Mouse (Mus musculus): ENCODE data around the gene Dag1. TPM values are rescaled to one million over a fixed set of nuclear protein-coding genes. Genes with fewer than 3 reads are reported as not detected.
"Not testable (repeated sequence)": the region's sequence is repeated elsewhere in the genome, so short reads cannot be mapped to it uniquely, and the experiment has no call there.

Dag1 gene
- total RNA-seq, 2 experiments from 2014 or later: 170 to 174 TPM

DNA sequence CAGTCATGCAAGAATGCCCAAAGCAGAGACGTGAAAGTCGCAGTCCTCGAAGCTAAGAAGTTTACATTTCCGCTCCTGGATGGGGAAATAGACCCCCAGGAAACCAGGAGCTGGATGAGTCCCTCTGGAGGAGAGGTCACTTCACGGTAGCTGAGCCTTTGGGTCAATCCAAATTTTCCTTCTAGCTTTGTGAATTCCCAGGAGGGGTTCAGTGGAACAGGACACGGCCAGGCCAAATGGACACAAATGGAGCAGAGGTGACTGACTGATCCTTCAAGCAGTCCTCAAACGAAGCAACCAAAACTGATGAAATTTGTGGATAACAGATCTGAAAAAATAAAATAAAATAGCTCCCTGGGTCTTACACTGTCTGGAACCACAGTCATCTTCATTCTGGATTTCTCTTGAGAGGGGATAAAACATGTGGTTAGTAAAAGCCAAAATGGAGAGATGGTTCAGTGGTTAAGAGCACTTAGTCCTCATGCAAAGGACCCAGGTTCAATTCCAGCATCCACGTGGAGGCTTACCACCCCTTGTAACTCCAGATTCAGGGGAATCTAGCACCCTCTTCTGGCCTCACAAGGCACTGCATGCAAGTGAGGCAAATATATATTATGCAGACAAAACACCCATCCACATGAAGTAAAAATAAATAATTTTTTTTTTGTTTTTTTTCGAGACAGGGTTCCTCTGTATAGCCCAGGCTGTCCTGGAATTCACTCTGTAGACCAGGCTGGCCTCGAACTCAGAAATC, 15.1 kb upstream of the Dag1 start:
- DNase-seq: peak; percentile 21 to 32
- intact Hi-C loops (cut with DNase I): loop anchor here (5.0 kb wide), 1 partner anchor 42 kb away; no protein-coding TSS in a partner anchor

DNA sequence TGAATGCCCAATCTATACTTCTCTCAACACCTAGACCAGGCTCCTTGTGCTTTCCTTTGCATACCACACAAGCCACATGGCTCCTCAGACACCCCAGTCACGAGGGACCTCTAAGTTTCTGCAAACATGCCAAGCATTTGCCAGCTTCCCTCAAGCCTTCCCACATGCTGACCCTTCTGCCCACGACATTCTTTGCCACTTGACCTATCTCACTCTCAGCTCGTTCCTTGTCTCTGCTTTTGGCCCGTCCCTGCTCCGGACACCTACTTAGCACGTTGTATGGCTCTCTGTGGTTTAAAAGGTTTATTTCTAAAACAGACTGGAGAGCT, 11.5 kb upstream of the Dag1 start:
- DNase-seq: no peak
- intact Hi-C loops (cut with DNase I): loop anchor here (5.0 kb wide), 1 partner anchor 38 kb away; no protein-coding TSS in a partner anchor

DNA sequence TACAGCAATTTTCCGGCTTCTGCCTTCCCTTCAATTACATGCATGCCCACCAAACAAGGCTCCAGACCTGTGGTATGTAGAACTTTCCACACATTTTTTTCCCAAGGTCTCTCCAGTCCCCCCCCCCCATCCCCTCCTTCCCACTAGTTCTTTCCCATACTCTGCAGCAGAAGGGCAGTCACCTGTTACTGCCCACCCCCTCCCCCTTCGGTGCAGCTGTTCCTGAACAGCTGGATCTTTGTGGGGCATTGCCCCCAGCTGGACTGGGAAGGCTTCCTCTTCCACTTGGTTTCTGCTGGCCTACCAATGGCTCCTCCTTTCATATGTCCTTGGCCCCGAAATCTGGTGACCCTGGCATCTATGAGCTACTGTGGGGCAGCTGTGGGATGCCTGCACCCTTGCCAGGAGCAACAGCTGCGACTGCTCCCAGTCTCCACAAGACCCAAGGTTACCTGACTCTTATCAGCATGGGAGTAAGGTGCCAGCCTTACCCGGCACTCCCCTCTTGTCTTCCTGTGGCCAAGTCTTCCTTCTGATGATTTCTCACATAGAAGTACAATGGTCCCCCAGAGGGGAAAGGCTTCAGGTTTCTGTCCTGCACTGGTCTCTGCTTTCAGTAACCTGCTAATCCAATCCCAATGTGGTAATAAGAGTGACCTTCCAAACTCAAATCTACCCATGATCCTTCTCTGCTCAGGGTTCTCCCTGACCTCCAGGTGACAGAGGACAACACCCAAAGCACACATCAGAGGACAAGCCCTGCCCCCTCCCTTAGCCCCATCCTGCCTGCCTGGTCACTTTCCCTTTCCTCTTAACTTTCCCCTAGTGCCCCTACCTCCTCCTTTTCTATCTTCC, 10.9 kb upstream of the Dag1 start:
- DNase-seq: no peak
- intact Hi-C loops (cut with DNase I): loop anchor here (5.0 kb wide), 1 partner anchor 37 kb away; no protein-coding TSS in a partner anchor

DNA sequence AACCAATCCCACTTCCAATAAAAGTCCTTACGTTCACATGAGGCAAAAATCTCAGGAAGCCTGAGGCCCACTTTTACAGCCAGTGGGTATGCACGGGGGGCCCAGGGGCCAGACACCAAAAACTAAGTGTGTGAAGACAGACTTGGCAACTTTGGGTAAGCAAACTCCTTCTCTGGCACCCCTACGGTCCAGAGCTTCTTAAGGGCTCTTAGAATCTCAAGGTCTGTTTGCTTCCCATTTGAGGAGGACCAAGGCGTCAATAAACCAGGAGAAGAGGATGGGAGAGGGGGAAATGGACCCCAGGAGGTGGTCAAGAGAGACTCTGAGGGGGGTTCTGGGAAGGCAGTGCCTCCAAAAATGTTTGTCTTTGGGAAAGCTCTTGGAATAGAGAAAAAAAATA, 9.7 kb upstream of the Dag1 start:
- no peak for DNase-seq

DNA sequence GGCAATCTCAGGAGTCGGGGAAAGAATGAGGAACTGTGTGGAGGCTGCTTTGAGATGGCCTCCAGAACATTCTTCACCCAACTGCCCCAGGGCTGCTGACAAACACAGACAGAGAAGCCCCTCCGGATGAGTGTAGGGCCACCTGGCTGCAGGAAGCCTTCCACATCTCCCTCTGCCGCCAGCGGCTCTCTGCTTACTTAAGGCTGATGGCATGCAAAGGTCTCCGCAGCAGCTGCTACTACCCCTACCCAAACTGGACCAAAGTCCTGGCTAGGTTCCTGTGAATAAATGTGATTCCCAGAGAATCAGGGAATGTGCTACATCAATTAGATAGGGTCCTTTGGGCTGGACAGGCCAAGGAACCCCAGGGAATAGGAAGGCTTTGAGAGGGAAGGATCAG, 8.9 kb upstream of the Dag1 start:
- intact Hi-C loops (cut with DNase I): no loop called here
- no peak for DNase-seq

More for the DNA sequence above, 9.7 kb upstream of the Dag1 start:
- intact Hi-C loops (cut with DNase I): no loop called here

DNA sequence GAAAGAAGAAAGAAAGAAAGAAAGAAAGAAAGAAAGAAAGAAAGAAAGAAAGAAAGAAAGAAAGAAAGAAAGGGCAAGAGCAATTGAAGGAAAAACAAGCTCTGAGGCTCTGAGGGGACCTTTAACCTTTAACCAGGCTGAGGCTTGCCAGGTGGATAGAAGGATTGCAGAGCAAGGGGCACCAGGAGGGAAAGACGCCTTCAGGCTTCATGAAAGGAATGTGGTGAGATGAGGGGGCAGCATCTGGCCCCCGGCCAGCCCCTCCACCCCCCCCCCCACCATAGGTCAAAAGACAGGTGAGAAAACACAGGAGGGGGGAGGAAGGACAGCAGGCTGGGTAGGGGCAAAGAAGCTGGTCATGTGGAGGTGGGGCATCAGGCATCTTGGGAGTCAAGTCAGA, 8.2 kb upstream of the Dag1 start:
- DNase-seq: no peak
- intact Hi-C loops (cut with DNase I): no loop called here

DNA sequence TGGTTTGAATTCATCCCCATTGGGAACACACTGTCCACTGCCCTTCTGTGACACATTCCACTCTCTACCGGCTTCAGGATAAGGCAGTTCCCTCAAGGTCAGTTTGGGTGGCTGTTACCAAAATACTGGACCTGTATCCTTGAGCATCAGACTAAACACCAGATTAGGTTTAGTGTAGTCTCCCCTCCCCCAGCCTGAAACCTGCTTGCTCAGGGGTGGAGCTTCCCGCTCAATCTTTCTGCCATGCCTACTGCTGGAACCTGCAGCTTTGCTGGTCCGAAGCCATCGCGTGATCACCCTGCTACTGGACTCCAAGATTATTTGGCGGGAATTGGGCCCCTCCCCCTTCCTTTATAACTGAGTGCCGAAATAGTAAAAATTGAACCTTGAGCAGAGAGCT, 4.9 kb upstream of the Dag1 start:
- intact Hi-C loops (cut with DNase I): not testable (repeated sequence)

DNA sequence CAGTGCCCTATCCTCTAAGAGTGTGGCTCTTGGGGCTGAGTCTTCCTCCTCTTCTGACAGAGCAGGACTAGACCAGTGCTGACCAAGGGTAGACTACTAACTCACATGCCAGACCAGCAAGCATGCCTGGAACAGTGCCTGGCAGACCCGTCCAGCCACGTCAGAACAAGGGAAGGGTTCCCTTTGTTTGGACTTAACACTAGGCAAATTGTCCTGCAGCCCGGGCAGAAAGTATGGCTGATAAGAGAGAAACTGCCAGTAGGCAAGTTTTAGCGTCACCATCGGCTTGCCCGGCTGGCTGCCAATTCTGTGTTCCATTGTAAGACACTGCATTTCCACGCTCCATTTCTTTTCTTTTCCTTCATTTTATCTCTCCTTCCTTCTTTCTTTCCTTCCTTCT, 3.9 kb upstream of the Dag1 start:
- intact Hi-C loops (cut with DNase I): no loop called here
- no peak for DNase-seq

More for the DNA sequence above, 4.9 kb upstream of the Dag1 start:
- not testable (repeated sequence) for DNase-seq

DNA sequence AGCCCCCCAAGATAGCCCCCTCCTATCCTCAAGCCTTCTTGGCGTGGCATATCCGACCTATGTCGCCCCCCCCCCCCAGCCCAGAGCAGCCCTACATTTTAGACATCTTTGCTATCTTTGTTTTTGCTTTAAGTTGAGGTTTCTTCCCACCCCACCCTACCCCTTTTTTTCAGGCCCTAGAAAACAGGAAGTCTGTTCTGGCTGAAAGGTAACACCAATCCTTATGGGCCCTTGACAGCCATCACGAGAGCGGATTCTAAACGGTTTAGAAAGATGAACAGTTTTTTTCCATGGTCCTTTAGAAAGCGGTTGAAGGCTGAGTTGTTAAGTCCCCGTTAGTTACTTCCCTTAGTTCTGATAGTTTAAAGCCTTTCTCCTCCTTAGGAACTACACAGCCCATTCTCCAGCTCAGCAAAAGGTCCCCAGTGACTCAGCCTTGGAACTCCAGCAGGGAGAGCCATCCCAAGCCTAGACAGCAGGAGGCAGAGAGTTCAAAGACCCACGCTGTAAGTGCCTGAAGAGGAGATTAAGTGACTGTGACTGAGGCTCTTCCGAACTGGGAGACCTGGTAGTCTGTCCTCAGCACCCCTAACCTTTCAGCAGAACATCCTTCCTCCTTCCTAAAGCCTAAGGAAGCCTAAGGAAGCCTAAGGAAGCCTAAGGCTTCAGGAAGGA, 2.6 kb upstream of the Dag1 start:
- no peak for DNase-seq
- intact Hi-C loops (cut with DNase I): no loop called here

DNA sequence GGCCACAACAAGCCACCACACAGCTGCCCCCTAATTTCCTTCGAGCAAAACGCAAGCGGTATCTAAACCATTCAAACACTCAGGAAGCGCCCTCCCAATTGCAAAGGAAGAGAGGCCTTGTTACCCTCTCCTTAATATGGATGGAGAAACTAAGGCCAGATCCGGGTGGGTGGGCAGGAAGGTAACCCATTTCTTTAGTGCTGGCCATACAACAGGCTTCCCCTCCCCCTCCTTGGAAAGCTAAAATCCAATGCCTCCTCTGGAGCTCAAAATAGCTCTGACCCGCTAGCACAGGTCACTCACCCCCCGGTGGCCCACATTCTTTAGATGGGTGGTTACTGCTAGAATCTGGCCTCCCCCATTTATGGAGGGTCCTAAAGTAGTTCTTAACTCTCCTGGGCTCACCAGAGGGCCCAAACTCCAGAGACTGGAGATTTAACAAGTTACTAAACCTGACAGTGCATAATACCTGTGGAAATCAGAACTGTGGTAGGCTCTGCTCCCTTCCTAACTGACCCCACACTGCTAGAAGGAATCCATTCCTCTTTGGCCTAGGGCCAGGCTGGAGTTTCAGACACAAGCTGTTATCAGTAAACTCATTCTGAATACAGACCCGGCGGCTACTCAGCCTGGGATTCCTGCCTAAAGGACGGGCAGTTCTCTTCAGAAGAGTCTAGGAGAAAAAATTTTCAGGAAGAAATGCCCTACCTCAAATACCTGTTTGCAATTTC, 598 bp upstream of the Dag1 start:
- intact Hi-C loops (cut with DNase I): loop anchor here (5.0 kb wide), 1 partner anchor 47 kb away; no protein-coding TSS in a partner anchor
- peak in 1 of 2 experiments; percentile 23 for DNase-seq

DNA sequence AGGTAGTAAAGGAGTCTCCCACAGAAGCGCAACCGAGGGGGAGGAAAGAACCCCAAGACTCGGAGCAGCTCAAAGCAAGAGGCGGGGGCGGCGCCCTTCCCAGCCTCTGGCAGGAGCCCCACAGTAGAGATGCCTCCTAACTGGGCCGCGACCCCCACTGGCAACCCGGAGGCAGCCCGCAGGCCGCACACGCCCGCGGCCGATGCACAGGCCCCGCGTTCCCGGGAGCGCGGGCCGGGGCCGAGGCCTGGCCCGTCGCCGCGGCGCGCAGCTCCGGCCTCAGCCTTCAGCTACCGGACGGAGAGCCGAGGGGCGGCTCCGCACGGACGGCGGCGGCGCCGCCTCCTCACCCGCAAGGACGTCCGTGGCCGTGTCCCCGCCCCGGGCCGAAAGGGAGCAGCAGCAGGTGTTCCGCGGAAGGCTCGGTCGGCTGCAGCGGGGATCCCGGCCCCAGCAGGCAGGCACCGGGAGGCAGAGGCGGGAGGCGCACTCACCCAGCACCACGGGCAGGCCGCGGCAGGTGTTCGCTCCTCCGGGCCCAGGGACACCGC, 552 bp downstream of the Dag1 start:
- peak in 1 of 2 experiments; percentile 59 for DNase-seq
- intact Hi-C loops (cut with DNase I): loop anchor here (5.0 kb wide), 1 partner anchor 46 kb away; no protein-coding TSS in a partner anchor

DNA sequence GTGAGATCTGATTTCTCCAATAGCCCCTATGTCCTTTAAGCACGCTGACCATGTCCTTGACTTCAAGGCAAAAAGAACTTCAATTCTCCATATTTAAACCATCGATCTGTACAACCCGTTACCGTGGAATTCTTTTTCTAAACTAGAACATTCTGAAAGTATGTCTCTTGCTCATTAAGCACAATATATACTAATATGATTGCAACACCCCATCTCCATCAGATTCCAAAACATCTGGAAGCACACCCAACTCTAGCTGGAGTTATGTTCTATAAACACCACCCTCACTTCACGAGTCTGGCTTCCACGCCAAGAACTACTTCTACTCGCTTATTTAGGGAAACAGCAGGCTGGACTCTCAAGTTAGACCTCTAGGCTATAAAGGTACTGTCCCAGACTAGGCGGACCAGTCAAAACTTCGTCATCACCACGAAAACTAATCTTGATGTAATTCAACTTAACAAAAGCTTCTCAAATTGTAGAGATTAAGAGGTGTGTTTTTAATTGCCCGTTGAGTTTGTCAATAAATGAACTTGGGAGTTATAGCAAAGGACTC, 1.2 kb downstream of the Dag1 start:
- intact Hi-C loops (cut with DNase I): loop anchor here (5.0 kb wide), 1 partner anchor 45 kb away; no protein-coding TSS in a partner anchor

DNA sequence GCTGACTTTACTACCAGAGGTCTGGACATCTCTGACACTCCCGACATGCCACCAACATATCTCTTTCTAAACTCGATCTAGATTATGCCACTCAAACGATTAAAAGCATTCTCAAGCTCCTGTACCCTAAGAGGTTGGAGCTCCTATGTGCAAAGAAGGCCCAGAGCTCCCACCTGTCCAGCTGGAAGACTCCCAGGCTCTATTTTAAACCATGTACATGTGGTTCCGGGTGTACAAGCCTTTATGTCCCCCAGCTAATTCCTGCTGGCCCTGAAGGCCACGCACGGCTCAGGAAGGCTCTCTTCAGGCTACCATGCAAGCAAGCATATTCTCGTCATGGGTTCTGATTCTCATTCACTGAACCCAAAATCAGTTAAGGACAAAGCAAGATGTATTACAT, 1.9 kb downstream of the Dag1 start:
- intact Hi-C loops (cut with DNase I): loop anchor here (5.0 kb wide), 1 partner anchor 45 kb away; no protein-coding TSS in a partner anchor
- no peak for DNase-seq

More for the DNA sequence above, 1.2 kb downstream of the Dag1 start:
- DNase-seq: no peak

DNA sequence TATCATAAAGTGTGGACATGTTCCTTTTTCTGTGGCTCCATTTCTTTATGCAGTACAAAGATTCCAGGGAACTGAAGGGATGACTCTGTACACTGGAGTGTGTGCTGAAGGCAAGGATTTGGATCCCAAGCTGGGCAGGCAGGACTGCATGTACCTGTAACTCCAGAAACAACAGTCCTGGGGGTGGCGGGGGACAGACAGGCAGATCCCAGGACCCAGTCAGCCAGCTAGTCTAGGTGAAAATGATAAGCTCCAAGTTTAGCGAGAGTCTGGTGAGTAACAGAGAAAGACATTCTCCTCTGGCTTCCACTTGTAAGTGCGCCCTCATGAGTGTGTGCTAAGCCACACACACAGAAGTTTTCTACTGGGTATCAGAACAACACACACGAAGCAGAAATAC, 3.2 kb downstream of the Dag1 start:
- intact Hi-C loops (cut with DNase I): loop anchor here (5.0 kb wide), 1 partner anchor 43 kb away; no protein-coding TSS in a partner anchor
- no peak for DNase-seq

DNA sequence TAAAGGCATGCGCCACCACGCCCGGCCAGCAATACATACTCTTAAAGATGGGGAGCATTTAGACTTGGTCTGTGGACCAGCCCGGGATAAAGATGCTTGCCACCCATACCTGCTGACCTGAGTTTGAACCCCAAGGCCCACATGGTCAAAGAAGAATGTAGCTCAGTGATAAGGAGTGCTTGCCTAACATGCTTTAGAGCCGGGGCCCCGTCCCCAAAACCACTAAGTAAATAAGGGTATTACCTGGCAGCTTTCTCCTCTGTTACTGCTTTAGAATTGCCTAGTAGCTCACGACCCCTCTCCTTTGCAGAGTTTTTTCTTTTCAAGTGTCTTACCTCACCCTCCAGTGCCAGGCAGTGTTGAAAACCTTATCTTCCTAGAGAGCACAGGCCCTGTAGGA, 11.0 kb downstream of the Dag1 start:
- no peak for DNase-seq
- intact Hi-C loops (cut with DNase I): no loop called here

DNA sequence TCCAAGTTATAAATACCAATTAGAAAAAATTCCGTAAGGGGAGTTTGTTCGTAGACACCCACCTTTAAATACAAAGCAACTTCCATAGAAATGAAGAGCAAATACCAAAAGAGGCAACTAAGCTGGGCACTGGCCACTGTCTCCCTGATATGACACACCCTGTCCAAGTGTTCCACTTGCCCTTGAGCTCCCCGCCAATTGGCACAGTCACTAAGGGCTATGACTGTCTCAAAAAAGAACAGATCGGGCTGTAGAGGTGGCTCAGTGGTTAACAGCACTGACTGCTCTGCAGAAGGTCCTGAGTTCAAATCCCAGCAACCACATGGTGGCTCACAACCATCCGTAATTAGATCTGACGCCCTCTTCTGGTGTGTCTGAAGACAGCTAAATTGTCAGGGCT, 11.9 kb downstream of the Dag1 start:
- peak in 1 of 2 experiments; percentile 30 for DNase-seq
- intact Hi-C loops (cut with DNase I): no loop called here

DNA sequence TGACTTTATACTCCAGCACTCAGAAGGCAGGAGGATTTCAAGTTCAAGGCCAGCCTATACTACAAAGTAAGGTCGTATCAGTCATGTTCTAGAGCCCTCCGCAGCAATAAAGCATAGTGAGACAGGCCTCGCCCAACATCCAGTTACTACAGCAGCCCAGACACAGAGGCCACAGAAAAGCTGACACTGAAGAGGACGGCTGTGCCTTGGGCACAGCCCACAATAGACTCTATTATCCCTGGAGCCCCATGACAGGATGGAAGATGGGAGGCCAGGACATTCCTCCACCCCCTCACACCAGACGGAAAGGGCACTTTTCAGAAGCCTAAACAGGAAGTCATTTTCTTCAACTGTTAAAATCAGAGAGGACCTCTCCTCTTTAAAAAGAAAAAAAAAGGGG, 14.8 kb downstream of the Dag1 start:
- intact Hi-C loops (cut with DNase I): no loop called here
- no peak for DNase-seq

DNA sequence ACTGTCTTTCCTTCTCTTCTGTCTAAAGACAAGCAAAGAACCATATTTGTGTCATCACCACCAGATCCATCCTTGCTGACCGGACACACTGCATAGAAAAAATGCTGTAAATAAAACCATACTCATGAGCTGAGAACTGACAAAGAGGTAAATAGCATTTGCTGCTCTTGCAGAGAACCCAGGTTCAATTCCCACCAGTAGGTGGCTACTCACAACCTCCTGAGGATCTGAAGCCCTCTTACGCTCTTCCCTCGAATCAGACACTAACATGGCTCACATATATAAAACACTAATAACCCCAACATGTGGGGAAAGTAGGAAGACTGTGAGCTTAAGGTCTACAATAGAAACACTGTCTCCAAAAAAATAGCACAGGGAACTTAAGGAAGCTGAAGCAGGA, 18.8 kb downstream of the Dag1 start:
- DNase-seq: no peak
- intact Hi-C loops (cut with DNase I): no loop called here

DNA sequence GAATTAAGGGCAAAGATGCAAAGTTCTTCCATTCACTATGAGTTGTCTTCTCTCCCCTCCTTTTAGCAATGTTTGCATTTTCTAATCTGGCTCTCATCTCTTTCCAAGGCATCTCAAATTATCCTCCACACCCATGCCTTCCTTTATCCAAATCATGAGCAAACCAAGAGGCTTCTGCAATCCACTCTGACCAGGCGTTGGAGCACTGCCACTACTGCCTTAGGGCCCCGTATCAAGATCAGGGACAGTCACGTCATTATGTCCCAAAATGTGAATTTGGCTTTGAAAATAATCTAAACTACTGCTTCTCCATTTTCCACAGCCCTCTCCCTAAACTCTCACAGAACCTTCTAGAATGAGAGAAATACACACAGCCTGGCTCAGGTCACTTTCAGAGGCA, 19.2 kb downstream of the Dag1 start:
- peak in 1 of 2 experiments; percentile 18 for DNase-seq
- intact Hi-C loops (cut with DNase I): no loop called here
